Mouse (Mus musculus): Measurements from ENCODE around the gene Rarb. TPM values are rescaled to one million over a fixed set of nuclear protein-coding genes. Genes with fewer than 3 reads are reported as not detected.

Gene Rarb
- polyA plus RNA-seq, 1 experiment, result 19.8 TPM

DNA sequence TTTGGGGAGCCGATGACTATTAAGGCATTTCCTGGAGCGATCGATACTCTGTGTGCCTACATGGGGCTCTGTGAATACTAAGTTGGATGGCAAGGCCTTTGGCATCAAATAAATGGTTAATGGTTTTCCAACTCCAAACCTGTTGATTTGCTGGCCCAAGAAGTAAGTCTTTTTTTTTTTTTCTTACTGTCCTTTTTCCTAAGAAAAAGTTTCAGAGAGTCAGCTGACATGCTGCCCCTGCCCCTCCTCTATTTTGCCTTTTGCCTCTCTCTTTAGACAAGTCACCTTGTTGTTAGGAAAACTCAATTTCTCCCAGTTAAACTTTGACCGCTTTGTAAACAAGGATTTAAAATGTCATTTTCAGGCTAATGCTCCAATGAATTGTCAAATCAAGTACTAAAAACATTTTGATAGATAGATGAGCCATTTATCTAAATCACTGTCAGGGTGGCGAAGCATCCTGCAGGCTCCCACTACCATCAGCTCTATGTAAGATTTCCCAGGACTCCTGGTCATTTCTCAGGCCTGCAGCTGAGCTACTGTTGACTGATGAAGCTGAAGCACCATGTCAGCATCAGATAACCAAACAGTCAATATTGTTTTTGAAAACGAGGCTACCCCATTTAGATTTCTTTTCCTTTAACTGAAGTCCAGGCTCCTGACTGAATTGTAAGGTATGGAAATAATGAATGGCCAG is 245.3 kb downstream of the Rarb start:
- TF ChIP-seq CTCF (IDR thresholded peaks at IDR 0.05; ENCODE audit: borderline replicate concordance, extremely low read depth, insufficient read depth, insufficient read length), result no peak
- TF ChIP-seq POLR2A (IDR thresholded peaks at IDR 0.05; ENCODE audit: borderline replicate concordance, extremely low read depth, insufficient read depth, insufficient read length, poor library complexity, severe bottlenecking), result no peak
- DNase-seq (ENCODE audit: low read depth), result no peak

DNA sequence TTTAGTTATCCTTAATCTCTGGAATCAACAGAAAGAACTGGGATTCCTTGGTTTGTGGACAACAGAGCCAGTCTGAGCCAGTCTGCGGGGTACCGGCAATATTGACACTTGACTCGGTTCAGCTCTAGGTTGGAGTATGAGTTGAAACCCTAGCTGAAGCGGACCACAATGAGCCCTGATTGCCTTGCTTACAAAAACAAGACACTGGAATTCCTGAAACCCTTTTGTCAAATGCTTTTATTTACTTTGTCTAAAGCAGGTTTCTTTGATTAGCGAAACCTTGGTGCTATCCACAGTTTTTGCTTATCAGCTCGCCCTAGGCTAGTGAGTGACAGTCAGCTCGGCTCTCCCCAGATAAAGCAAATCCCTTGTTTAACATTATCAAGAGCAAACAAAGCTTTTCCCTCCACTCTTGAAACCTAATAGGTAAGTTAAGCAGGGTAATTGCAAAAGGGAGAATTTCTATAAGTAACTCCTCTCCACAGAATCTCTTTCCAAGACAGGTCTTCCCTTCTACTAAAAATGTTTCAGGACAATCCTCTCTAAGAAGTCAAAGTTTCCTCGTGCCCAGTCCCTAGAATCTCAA is 246.1 kb downstream of the Rarb start:
- no peak for DNase-seq (ENCODE audit: low read depth)

GRCm38 (mm10) chr14:16569506-16570001 is 249.4 kb downstream of the Rarb start:
- TF ChIP-seq POLR2A (IDR thresholded peaks at IDR 0.05; ENCODE audit: borderline replicate concordance, extremely low read depth, insufficient read depth, insufficient read length, poor library complexity, severe bottlenecking) (no peak), CTCF (IDR thresholded peaks at IDR 0.05; ENCODE audit: borderline replicate concordance, extremely low read depth, insufficient read depth, insufficient read length) (no peak)
- no peak for DNase-seq (ENCODE audit: low read depth)

More for the DNA sequence above, 246.1 kb downstream of the Rarb start:
- TF ChIP-seq CTCF (IDR thresholded peaks at IDR 0.05; ENCODE audit: borderline replicate concordance, extremely low read depth, insufficient read depth, insufficient read length) (no peak), POLR2A (IDR thresholded peaks at IDR 0.05; ENCODE audit: borderline replicate concordance, extremely low read depth, insufficient read depth, insufficient read length, poor library complexity, severe bottlenecking) (no peak)

DNA sequence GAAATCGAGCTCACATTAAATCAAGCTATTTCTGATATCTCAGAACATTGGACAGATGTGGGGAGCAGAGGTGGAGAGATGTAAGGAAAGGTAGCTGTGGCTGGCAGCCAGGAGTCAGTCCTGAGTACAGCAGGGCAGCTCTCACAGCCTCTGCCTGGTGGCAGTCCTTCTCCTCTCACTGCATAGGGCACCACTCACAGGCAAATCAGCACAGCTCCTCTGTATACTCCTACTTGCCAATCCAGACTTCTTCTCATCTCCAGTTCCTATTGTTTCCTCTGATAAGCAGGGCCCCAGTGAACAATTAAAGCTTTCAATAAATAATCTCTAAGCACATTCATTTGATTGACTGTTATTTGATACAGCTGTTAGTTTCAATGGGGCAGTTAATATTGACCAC is 252.0 kb downstream of the Rarb start:
- TF ChIP-seq POLR2A (IDR thresholded peaks at IDR 0.05; ENCODE audit: borderline replicate concordance, extremely low read depth, insufficient read depth, insufficient read length, poor library complexity, severe bottlenecking) (no peak), CTCF (IDR thresholded peaks at IDR 0.05; ENCODE audit: borderline replicate concordance, extremely low read depth, insufficient read depth, insufficient read length) (no peak)

DNA sequence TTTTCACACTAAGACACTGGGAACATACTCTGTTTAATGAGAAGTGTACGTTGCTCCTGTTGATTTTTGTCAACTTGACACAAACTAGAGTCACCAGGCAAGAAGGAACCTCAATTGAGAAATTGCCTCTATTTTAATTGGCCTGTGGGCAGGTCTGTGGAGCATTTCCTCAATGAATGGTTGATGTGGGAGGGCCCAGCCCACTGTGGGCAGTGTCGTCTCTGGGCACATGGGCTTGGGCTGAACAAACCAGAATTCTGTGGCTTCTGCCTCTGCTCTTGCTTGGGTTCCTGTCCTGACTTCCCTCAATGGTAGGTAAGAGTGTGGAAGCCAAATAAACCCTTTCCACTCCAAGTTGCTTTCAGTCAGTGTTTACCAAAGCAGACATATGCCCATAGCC is 255.0 kb downstream of the Rarb start:
- TF ChIP-seq CTCF (IDR thresholded peaks at IDR 0.05; ENCODE audit: borderline replicate concordance, extremely low read depth, insufficient read depth, insufficient read length) (no peak), POLR2A (IDR thresholded peaks at IDR 0.05; ENCODE audit: borderline replicate concordance, extremely low read depth, insufficient read depth, insufficient read length, poor library complexity, severe bottlenecking) (no peak)
- DNase-seq (ENCODE audit: low read depth), result no peak

More for the DNA sequence above, 252.0 kb downstream of the Rarb start:
- no peak for DNase-seq (ENCODE audit: low read depth)

- TF ChIP-seq CTCF (IDR thresholded peaks at IDR 0.05; ENCODE audit: borderline replicate concordance, extremely low read depth, insufficient read depth, insufficient read length) (no peak), POLR2A (IDR thresholded peaks at IDR 0.05; ENCODE audit: borderline replicate concordance, extremely low read depth, insufficient read depth, insufficient read length, poor library complexity, severe bottlenecking) (no peak)
- DNase-seq (ENCODE audit: low read depth), result no peak
These were observed 257.3 kb downstream of the Rarb start for GRCm38 (mm10) chr14:16561496-16562170.

DNA sequence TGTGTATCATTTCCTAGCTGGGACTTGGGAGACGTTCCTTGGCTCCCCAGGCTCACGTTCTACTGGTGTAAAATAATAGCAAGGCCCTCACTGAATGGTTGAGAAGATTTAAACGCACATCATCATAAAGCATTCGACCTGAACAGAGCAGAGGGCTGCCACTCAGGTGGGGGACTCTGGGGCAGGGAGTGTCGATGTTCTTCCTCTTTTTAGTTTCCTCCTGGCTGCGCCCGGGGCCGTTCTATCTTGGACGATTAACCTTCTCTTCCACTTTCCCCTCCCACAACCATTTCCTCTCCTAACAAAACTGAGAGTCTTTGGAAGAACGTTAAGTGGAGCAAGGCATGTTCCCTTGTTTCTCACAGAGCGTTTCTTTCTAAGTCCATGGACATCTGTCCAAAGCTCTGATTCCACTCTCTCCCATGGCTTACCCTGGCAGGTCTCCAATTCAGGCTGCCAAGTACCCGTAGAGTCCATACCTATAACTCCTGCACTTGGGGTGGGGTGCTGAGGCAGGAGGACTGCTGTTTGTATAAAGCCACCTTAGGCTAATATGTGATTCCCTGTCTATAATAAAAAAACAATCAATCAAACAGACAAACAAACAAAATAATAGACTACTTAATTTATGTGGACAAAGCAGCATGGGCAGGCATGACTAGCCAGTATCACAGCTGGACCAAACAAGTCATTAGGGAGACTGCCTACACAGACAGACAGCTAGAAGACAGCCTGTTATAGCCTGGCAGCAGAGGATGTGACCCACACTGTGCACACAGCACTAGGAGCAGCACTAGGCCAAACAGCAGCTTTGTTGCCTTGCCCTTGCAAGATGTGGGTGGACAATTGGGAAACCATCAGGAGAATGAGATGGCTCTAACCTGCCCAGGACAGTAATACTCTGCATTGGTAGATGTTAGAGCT is 259.4 kb downstream of the Rarb start:
- no peak for DNase-seq (ENCODE audit: low read depth)
- TF ChIP-seq CTCF (IDR thresholded peaks at IDR 0.05; ENCODE audit: borderline replicate concordance, extremely low read depth, insufficient read depth, insufficient read length) (no peak), POLR2A (IDR thresholded peaks at IDR 0.05; ENCODE audit: borderline replicate concordance, extremely low read depth, insufficient read depth, insufficient read length, poor library complexity, severe bottlenecking) (no peak)

DNA sequence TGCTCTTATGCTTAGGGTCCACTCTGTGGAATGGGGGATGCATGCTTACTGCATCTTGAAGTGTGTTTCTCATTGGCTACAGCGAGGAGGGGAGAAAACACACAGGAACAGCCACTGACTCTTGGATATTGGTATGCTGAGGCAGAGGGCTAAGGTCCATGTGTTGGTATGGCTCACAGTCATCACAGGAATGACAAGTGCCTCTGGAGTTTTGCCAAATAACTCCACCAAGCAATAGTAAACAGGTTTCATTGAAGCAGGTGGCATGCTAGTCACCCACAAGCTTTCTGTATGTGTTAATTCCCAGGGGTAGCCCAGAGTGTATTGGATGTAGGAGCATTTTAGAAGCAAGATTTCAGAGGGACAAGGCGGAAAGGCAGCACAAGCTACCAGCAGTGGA is 260.9 kb downstream of the Rarb start:
- TF ChIP-seq POLR2A (IDR thresholded peaks at IDR 0.05; ENCODE audit: borderline replicate concordance, extremely low read depth, insufficient read depth, insufficient read length, poor library complexity, severe bottlenecking) (no peak), CTCF (IDR thresholded peaks at IDR 0.05; ENCODE audit: borderline replicate concordance, extremely low read depth, insufficient read depth, insufficient read length) (no peak)

GRCm38 (mm10) chr14:16554643-16555459 is 264.1 kb downstream of the Rarb start:
- DNase-seq (ENCODE audit: low read depth), result peak; percentile 60
- TF ChIP-seq POLR2A (IDR thresholded peaks at IDR 0.05; ENCODE audit: borderline replicate concordance, extremely low read depth, insufficient read depth, insufficient read length, poor library complexity, severe bottlenecking), result no peak
- TF ChIP-seq CTCF (IDR thresholded peaks at IDR 0.05; ENCODE audit: borderline replicate concordance, extremely low read depth, insufficient read depth, insufficient read length), result no peak

More for the DNA sequence above, 260.9 kb downstream of the Rarb start:
- DNase-seq (ENCODE audit: low read depth), result no peak

DNA sequence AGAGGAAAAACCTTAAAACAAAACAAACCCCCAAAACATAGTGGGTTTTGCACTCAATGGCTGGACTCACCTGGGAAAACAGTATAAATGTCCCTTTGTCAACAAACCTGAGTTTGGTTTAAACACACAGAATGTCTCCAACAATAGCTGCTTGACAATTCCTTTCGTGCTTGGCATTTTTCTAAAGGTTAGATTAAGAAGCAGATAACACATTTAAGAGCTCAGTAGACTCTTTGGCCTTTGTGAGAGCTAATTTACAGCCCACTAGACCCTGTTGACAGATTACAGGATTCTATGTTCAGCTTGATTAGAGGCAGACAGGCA is 264.7 kb downstream of the Rarb start:
- no peak for TF ChIP-seq POLR2A (IDR thresholded peaks at IDR 0.05; ENCODE audit: borderline replicate concordance, extremely low read depth, insufficient read depth, insufficient read length, poor library complexity, severe bottlenecking)
- TF ChIP-seq CTCF (IDR thresholded peaks at IDR 0.05; ENCODE audit: borderline replicate concordance, extremely low read depth, insufficient read depth, insufficient read length), result no peak
- no peak for DNase-seq (ENCODE audit: low read depth)

Measured in brain, embryonic 14.5 days (tissue).